Mouse (Mus musculus) kidney, postnatal 0 days (tissue): ENCODE measurements around the gene Lrrc18. TPM values are rescaled to one million over a fixed set of nuclear protein-coding genes. Genes with fewer than 3 reads are reported as not detected.

Experiments used
- ATAC-seq: fragments of 200-750 bp; cut with Nextera tagmentation; replicated peaks from 2 replicates; pipeline ENCODE4 v1.8.0; 2017; ENCODE audit warnings: low read depth, moderate number of reproducible peaks, moderate TSS enrichment, moderate library complexity; ENCODE audit not compliant: low FRiP score
- DNase-seq: peaks from one replicate; pipeline ENCODE4 v3.0.0-alpha.2; 2016; ENCODE audit warnings: low spot score
- H3K27ac ChIP-seq: fragments of 300-500 bp; sonication (generic); 2 replicates; pipeline ENCODE4 v1.5.1; 2014; ENCODE audit warnings: mild to moderate bottlenecking
- H3K27me3 ChIP-seq: fragments of 300-500 bp; sonication (generic); 2 replicates; pipeline ENCODE4 v1.6.1; 2014; ENCODE audit warnings: low read length, mixed read lengths; ENCODE audit not compliant: insufficient read depth
- H3K36me3 ChIP-seq: fragments of 300-500 bp; sonication (generic); 2 replicates; pipeline ENCODE4 v1.6.1; 2014; ENCODE audit warnings: low read length, mixed read lengths; ENCODE audit not compliant: insufficient read depth
- H3K4me1 ChIP-seq: fragments of 300-500 bp; sonication (generic); replicated peaks from 2 replicates; pipeline ENCODE4 v1.6.1; 2014; ENCODE audit warnings: antibody characterized with exemption, low read length, mixed read lengths; ENCODE audit not compliant: insufficient read depth
- H3K4me2 ChIP-seq: fragments of 300-500 bp; sonication (generic); 2 replicates; pipeline ENCODE4 v1.6.1; 2014; ENCODE audit warnings: mild to moderate bottlenecking, low read length, moderate library complexity, mixed read lengths
- H3K4me3 ChIP-seq: fragments of 300-500 bp; sonication (generic); replicated peaks from 2 replicates; pipeline ENCODE4 v1.5.1; 2014; ENCODE audit warnings: low read depth, low read length
- H3K9ac ChIP-seq: fragments of 300-500 bp; sonication (generic); 2 replicates; pipeline ENCODE4 v1.6.1; 2014; ENCODE audit warnings: low read depth, low read length
- H3K9me3 ChIP-seq: fragments of 300-500 bp; sonication (generic); replicated peaks from 2 replicates; pipeline ENCODE4 v1.6.1; 2016; ENCODE audit warnings: low read length, inconsistent platforms, mixed read lengths
- CTCF ChIP-seq: IDR thresholded peaks from 2 replicates; pipeline ENCODE4 v1.5.1; 2016; ENCODE audit warnings: antibody characterized with exemption, low read depth, mild to moderate bottlenecking, moderate library complexity
- WGBS: fragments of 180-500 bp; shearing (Covaris S2); extraction: QIAGEN DNeasy Blood & Tissue Kit; methylation state at CpG from one replicate; pipeline ENCODE4 v1.1.7; 2014; 5-methylcytosine and 5-hydroxymethylcytosine counted together
- polyA plus RNA-seq: library from polyadenylated mRNA; unstranded; fragments of >200 nt; fragmentation: Nextera tagmentation; extraction: Ambion mirVana; gene quantifications from 2 replicates; pipeline ENCODE4 v1.2.1, GENCODE M21; 2015

The Lrrc18 gene
- polyA plus RNA-seq, 1 experiment from 2014 or later = 0.72 TPM

DNA sequence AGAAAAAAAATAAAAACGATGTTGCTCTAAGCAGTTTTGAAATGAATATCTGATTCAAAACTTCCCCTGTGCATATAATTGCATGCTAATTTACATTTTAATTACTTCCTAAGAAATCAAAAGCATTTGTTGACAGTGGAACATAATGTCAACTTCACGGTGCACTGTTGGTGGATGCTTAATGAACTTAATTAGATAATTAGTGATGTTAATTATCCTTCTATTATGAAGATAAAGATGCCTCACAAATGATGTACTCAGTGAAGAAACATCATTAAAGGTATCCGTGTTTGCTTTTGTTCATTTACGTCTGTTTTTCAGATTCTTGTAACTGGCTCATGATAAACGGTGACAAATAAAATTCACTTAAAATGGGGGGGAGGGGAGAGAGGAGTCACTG, 71.8 kb downstream of the Lrrc18 start:
- no peak for ATAC-seq
- H3K27me3 ChIP-seq = no peaks in the 10 kb centered on the region
- no peaks in the 10 kb centered on the region for H3K9me3 ChIP-seq
- no peak for TF ChIP-seq CTCF
- H3K4me2 ChIP-seq = no peak overlapping the region
- H3K36me3 ChIP-seq = no peaks in the 10 kb centered on the region
- H3K27ac ChIP-seq = no peak overlapping the region
- no peaks in the 10 kb centered on the region for H3K4me1 ChIP-seq
- 72% methylated on average over 5 of the region's 5 CpGs for WGBS
- DNase-seq = no peak
- no peak overlapping the region for H3K9ac ChIP-seq
- no peak overlapping the region for H3K4me3 ChIP-seq

Other genes starting within 250 kb of the Lrrc18 start
- gene Tmem273, start 205.4 kb upstream of the Lrrc18 start, polyA plus RNA-seq = 0.20 and 0.30 TPM in 2 replicates
- 0.04 and 0.09 TPM in 2 replicates for gene Fam170b, start 157.4 kb upstream of the Lrrc18 start, polyA plus RNA-seq
- 45.2 and 47.4 TPM in 2 replicates for gene Vstm4, start 134.6 kb upstream of the Lrrc18 start, polyA plus RNA-seq
- 0.20 and 0.34 TPM in 2 replicates for gene Wdfy4, start 194.1 kb downstream of the Lrrc18 start, polyA plus RNA-seq
- 3.8 and 4.1 TPM in 2 replicates for gene Arhgap22, start 222.6 kb downstream of the Lrrc18 start, polyA plus RNA-seq